Mouse (Mus musculus) layer of hippocampus, postnatal 10 days (tissue): ENCODE measurements around the gene Vmn1r14. TPM values are rescaled to one million over a fixed set of nuclear protein-coding genes. Genes with fewer than 3 reads are reported as not detected.
"Not testable (repeated sequence)": the region's sequence is repeated elsewhere in the genome, so short reads cannot be mapped to it uniquely, and the experiment has no call there.

Source experiments
- DNase-seq, 2 experiments: peaks; one replicate each; pipeline ENCODE4 v3.0.0; 2021; ENCODE audit warnings: low spot score in 2 of 2
- long read RNA-seq: library from polyadenylated mRNA; stranded (forward); transcript quantifications from one replicate; pipeline ENCODE4 v2.0.0, GENCODE M21; 2023
- total RNA-seq, 2 experiments: library from RNA; stranded (reverse); gene quantifications; 2 replicates each; pipeline ENCODE4 v1.2.3; 2021

The Vmn1r14 gene
- total RNA-seq, result not detected
- long read RNA-seq, result 0 reads

GRCm38 (mm10) chr6:57231386-57231785, at the start of gene Vmn1r14:
Gene Vmn1r14, plus strand, starts transcription at chr6:57231686.
- DNase-seq, result no peak

GRCm38 (mm10) chr6:57190016-57190415, 41.5 kb upstream of the Vmn1r14 start:
- DNase-seq, result not testable (repeated sequence)

- not testable (repeated sequence) for DNase-seq
These were observed 28.5 kb upstream of the Vmn1r14 start, which contains the start of gene Vmn1r13 for GRCm38 (mm10) chr6:57202990-57203389. Gene Vmn1r13, plus strand, starts transcription at chr6:57203290.

- DNase-seq, result no peak
These were observed 26.2 kb downstream of the Vmn1r14 start, which contains the start of gene Vmn1r15 for GRCm38 (mm10) chr6:57257652-57258051. Gene Vmn1r15, plus strand, starts transcription at chr6:57257952.

- DNase-seq, result no peak
These were observed 29.5 kb downstream of the Vmn1r14 start for GRCm38 (mm10) chr6:57260990-57261389.

- no peak for DNase-seq
These were observed 40.4 kb downstream of the Vmn1r14 start for GRCm38 (mm10) chr6:57271881-57272280.

GRCm38 (mm10) chr6:57272517-57272916, 41.0 kb downstream of the Vmn1r14 start:
- DNase-seq, result no peak

- no peak for DNase-seq
These were observed 47.5 kb downstream of the Vmn1r14 start for GRCm38 (mm10) chr6:57278952-57279351.

Other genes starting within 250 kb of the Vmn1r14 start
- gene Vmn1r6, start 234.4 kb upstream of the Vmn1r14 start, total RNA-seq, result not detected
- not detected for gene Vmn1r7, start 206.4 kb upstream of the Vmn1r14 start, total RNA-seq
- not detected for gene Vmn1r8, start 199.4 kb upstream of the Vmn1r14 start, total RNA-seq
- gene Vmn1r9, start 164.9 kb upstream of the Vmn1r14 start, total RNA-seq, result not detected
- not detected for gene Vmn1r10, start 122.2 kb upstream of the Vmn1r14 start, total RNA-seq
- gene Vmn1r11, start 98.2 kb upstream of the Vmn1r14 start, total RNA-seq, result not detected
- gene Vmn1r12, start 74.8 kb upstream of the Vmn1r14 start, total RNA-seq, result not detected
- gene Vmn1r13, start 28.4 kb upstream of the Vmn1r14 start, total RNA-seq, result not detected
- not detected for gene Vmn1r15, start 26.3 kb downstream of the Vmn1r14 start, total RNA-seq
- not detected for gene Vmn1r16, start 97.8 kb downstream of the Vmn1r14 start, total RNA-seq
- gene Vmn1r17, start 132.0 kb downstream of the Vmn1r14 start, total RNA-seq, result not detected
- under 1 TPM in 1 of 2 experiments, not detected in 1; 0.02 TPM for gene Vmn1r18, start 164.1 kb downstream of the Vmn1r14 start, total RNA-seq
- not detected for gene Vmn1r19, start 172.1 kb downstream of the Vmn1r14 start, total RNA-seq
- gene Vmn1r20, start 197.2 kb downstream of the Vmn1r14 start, total RNA-seq, result not detected